Mouse (Mus musculus) thymus, adult 2 months (tissue): ENCODE measurements around the gene Npc2.

Experiments
- CTCF ChIP-seq: fragments of 200-500 bp; IDR thresholded peaks from 2 replicates; pipeline ENCODE4 v1.5.1; 2012; ENCODE audit warnings: mild to moderate bottlenecking, control low read depth, low read length, moderate library complexity, borderline replicate concordance; ENCODE audit not compliant: control insufficient read depth, poor library complexity, insufficient read depth; ENCODE audit errors: extremely low read depth
- POLR2A ChIP-seq: fragments of 200-500 bp; IDR thresholded peaks from 2 replicates; pipeline ENCODE4 v1.6.1; 2012; ENCODE audit warnings: mild to moderate bottlenecking, low read length, control low read depth, moderate library complexity; ENCODE audit not compliant: control insufficient read depth, poor library complexity, insufficient read depth; ENCODE audit errors: extremely low read depth

DNA sequence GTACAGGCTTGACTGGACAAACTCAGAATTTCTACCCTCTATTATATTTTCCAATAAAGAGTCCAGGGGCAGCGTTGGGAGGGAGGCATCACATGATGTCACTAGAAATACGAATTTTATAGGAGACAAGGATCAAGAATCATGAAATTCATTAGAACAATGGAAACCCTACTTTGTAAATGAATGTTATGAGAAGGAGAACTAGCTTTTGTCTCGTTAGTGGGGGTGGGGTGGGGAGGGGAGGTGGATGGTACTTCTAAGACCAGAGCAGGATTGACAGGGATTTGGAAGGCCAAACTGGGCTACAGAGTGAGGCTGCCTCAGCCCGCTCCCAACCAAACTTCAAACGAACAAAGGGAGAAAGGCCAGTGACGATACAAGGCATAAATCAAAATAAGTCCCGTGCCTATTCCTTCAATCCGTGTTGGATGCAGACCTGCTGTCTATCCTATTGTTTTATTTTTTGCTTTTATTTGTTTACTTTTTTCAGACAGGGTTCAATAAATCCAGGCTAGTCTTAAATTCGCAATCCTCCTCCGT, 901 bp downstream of the Npc2 start:
- TF ChIP-seq CTCF (no peak), POLR2A (no peak)
